Mouse (Mus musculus) liver, embryonic 12.5 days (tissue): ENCODE results near the gene Bhlha9. TPM values are rescaled to one million over a fixed set of nuclear protein-coding genes. Genes with fewer than 3 reads are reported as not detected.
"Not testable (repeated sequence)": the region's sequence is repeated elsewhere in the genome, so short reads cannot be mapped to it uniquely, and the experiment has no call there.

Source experiments
- ATAC-seq: fragments of 200-750 bp; cut with Nextera tagmentation; 2 replicates; pipeline ENCODE4 v1.8.0; 2017; ENCODE audit warnings: moderate number of reproducible peaks, mild to moderate bottlenecking, moderate library complexity
- H3K27ac ChIP-seq: fragments of 300-500 bp; sonication (generic); 2 replicates; pipeline ENCODE4 v1.5.1; 2016; ENCODE audit warnings: mild to moderate bottlenecking
- H3K27me3 ChIP-seq: fragments of 300-500 bp; sonication (generic); replicated peaks from 2 replicates; pipeline ENCODE4 v1.6.1; 2016; ENCODE audit warnings: mild to moderate bottlenecking, moderate library complexity
- H3K36me3 ChIP-seq: fragments of 300-500 bp; sonication (generic); 2 replicates; pipeline ENCODE4 v1.6.1; 2016; ENCODE audit warnings: mild to moderate bottlenecking, moderate library complexity
- H3K4me1 ChIP-seq: fragments of 300-500 bp; sonication (generic); 2 replicates; pipeline ENCODE4 v1.6.1; 2016
- H3K4me2 ChIP-seq: fragments of 300-500 bp; sonication (generic); 2 replicates; pipeline ENCODE4 v1.6.1; 2016; ENCODE audit warnings: mild to moderate bottlenecking, moderate library complexity
- H3K4me3 ChIP-seq: fragments of 300-500 bp; sonication (generic); 2 replicates; pipeline ENCODE4 v1.5.1; 2016; ENCODE audit warnings: mild to moderate bottlenecking, moderate library complexity
- H3K9ac ChIP-seq: fragments of 300-500 bp; sonication (generic); 2 replicates; pipeline ENCODE4 v1.6.1; 2016; ENCODE audit warnings: mild to moderate bottlenecking, moderate library complexity
- H3K9me3 ChIP-seq: fragments of 300-500 bp; sonication (generic); replicated peaks from 2 replicates; pipeline ENCODE4 v1.6.1; 2016; ENCODE audit warnings: mild to moderate bottlenecking, moderate library complexity
- WGBS: fragments of 180-500 bp; shearing (Covaris S2); methylation state at CpG from one replicate; pipeline ENCODE4 v1.1.7; 2016; ENCODE audit not compliant: insufficient replicate concordance; 5-methylcytosine and 5-hydroxymethylcytosine counted together
- polyA plus RNA-seq: library from polyadenylated mRNA; unstranded; fragments of >200 nt; fragmentation: Nextera tagmentation; extraction: Ambion mirVana; gene quantifications from 2 replicates; pipeline ENCODE4 v1.2.1, GENCODE M21; 2016

Bhlha9 gene
- polyA plus RNA-seq, 1 experiment from 2014 or later: not detected

- Histone ChIP-seq H3K9ac (no peak overlapping the region), H3K27ac (no peak overlapping the region), H3K4me1 (no peaks in the 10 kb centered on the region), H3K27me3 (peaks cover 98% of the 10 kb centered on the region), H3K4me2 (no peak overlapping the region), H3K36me3 (no peaks in the 10 kb centered on the region), H3K9me3 (no peaks in the 10 kb centered on the region), H3K4me3 (no peak overlapping the region)
- 19% methylated on average over 4 of the region's 4 CpGs for WGBS
- no peak for ATAC-seq
These were observed 4.5 kb upstream of the Bhlha9 start for GRCm38 (mm10) chr11:76667807-76668206.

GRCm38 (mm10) chr11:76672561-76673384, 503 bp downstream of the Bhlha9 start:
- no peak for ATAC-seq
- Histone ChIP-seq H3K27me3 (peaks cover 84% of the 10 kb centered on the region), H3K9ac (no peak overlapping the region), H3K9me3 (no peaks in the 10 kb centered on the region), H3K4me2 (peak overlapping the region; percentile 37), H3K4me3 (peak overlapping the region; percentile 17; the same call in 1 of the 2 replicates), H3K27ac (no peak overlapping the region), H3K36me3 (no peaks in the 10 kb centered on the region), H3K4me1 (no peaks in the 10 kb centered on the region)
- 5% methylated on average over 64 of the region's 64 CpGs for WGBS

GRCm38 (mm10) chr11:76674199-76674598, 1.9 kb downstream of the Bhlha9 start:
- WGBS: 37% methylated on average over 8 of the region's 8 CpGs
- no peaks in the 10 kb centered on the region for H3K9me3 ChIP-seq
- ATAC-seq: no peak
- H3K4me3 ChIP-seq: no peak overlapping the region
- H3K27me3 ChIP-seq: peaks cover 82% of the 10 kb centered on the region
- H3K36me3 ChIP-seq: no peaks in the 10 kb centered on the region
- H3K4me2 ChIP-seq: no peak overlapping the region
- H3K9ac ChIP-seq: no peak overlapping the region
- no peak overlapping the region for H3K27ac ChIP-seq
- no peaks in the 10 kb centered on the region for H3K4me1 ChIP-seq

GRCm38 (mm10) chr11:76674704-76675103, 2.4 kb downstream of the Bhlha9 start:
- Histone ChIP-seq H3K4me2 (no peak overlapping the region), H3K4me1 (no peaks in the 10 kb centered on the region), H3K27me3 (peaks cover 80% of the 10 kb centered on the region), H3K9me3 (no peaks in the 10 kb centered on the region), H3K9ac (no peak overlapping the region), H3K36me3 (no peaks in the 10 kb centered on the region), H3K4me3 (no peak overlapping the region), H3K27ac (no peak overlapping the region)
- 28% methylated on average over 4 of the region's 4 CpGs for WGBS
- no peak for ATAC-seq

- H3K9ac ChIP-seq, H3K27ac ChIP-seq, ATAC-seq, H3K4me2 ChIP-seq, H3K36me3 ChIP-seq, H3K9me3 ChIP-seq, H3K4me3 ChIP-seq, H3K4me1 ChIP-seq: not testable (repeated sequence)
- 38% methylated on average over 7 of the region's 8 CpGs for WGBS
- H3K27me3 ChIP-seq: peaks cover 53% of the 10 kb centered on the region
These were observed 7.2 kb downstream of the Bhlha9 start, which contains the start of gene Trarg1 for GRCm38 (mm10) chr11:76679508-76679907. Gene Trarg1, plus strand, starts transcription at chr11:76679808.

GRCm38 (mm10) chr11:76685604-76686003, 13.3 kb downstream of the Bhlha9 start:
- Histone ChIP-seq H3K9me3 (no peaks in the 10 kb centered on the region), H3K4me3 (no peak overlapping the region), H3K27me3 (peaks cover 26% of the 10 kb centered on the region; the same call in 1 of the 2 replicates), H3K4me2 (no peak overlapping the region), H3K27ac (no peak overlapping the region), H3K4me1 (no peaks in the 10 kb centered on the region), H3K9ac (no peak overlapping the region), H3K36me3 (no peaks in the 10 kb centered on the region)
- no peak for ATAC-seq
- 45% methylated on average over 2 of the region's 2 CpGs for WGBS

- no peak overlapping the region for H3K4me3 ChIP-seq
- no peaks in the 10 kb centered on the region for H3K9me3 ChIP-seq
- no peaks in the 10 kb centered on the region for H3K4me1 ChIP-seq
- no peaks in the 10 kb centered on the region for H3K36me3 ChIP-seq
- WGBS: 61% methylated on average over 3 of the region's 3 CpGs
- H3K4me2 ChIP-seq: no peak overlapping the region
- no peak overlapping the region for H3K9ac ChIP-seq
- ATAC-seq: no peak
- H3K27me3 ChIP-seq: peaks cover 3% of the 10 kb centered on the region; the same call in 1 of the 2 replicates
- no peak overlapping the region for H3K27ac ChIP-seq
These were observed 19.8 kb downstream of the Bhlha9 start for GRCm38 (mm10) chr11:76692096-76692495.

GRCm38 (mm10) chr11:76695810-76696209, 23.5 kb downstream of the Bhlha9 start:
- no peaks in the 10 kb centered on the region for H3K4me1 ChIP-seq
- no peaks in the 10 kb centered on the region for H3K9me3 ChIP-seq
- H3K27ac ChIP-seq: no peak overlapping the region
- no peak overlapping the region for H3K9ac ChIP-seq
- H3K4me3 ChIP-seq: no peak overlapping the region
- no peak for ATAC-seq
- peaks cover 21% of the 10 kb centered on the region; the same call in 1 of the 2 replicates for H3K27me3 ChIP-seq
- no peak overlapping the region for H3K4me2 ChIP-seq
- H3K36me3 ChIP-seq: no peaks in the 10 kb centered on the region
- 42% methylated on average over 6 of the region's 6 CpGs for WGBS

GRCm38 (mm10) chr11:76699626-76700025, 27.4 kb downstream of the Bhlha9 start:
- 38% methylated on average over 6 of the region's 9 CpGs for WGBS
- Histone ChIP-seq H3K36me3 (no peaks in the 10 kb centered on the region), H3K27me3 (peaks cover 26% of the 10 kb centered on the region; the same call in 1 of the 2 replicates), H3K4me1 (no peaks in the 10 kb centered on the region), H3K9me3 (no peaks in the 10 kb centered on the region), H3K4me2 (peak overlapping the region; percentile 29; the same call in 1 of the 2 replicates), H3K9ac (no peak overlapping the region), H3K27ac (no peak overlapping the region), H3K4me3 (no peak overlapping the region)
- ATAC-seq: no peak

GRCm38 (mm10) chr11:76707656-76708055, 35.4 kb downstream of the Bhlha9 start:
- Histone ChIP-seq H3K27ac (no peak overlapping the region), H3K36me3 (no peaks in the 10 kb centered on the region), H3K27me3 (0 out of 2 replicates have a peak, but pooled peaks cover 14% of the 10 kb centered on the region), H3K9me3 (no peaks in the 10 kb centered on the region; the same call in 1 of the 2 replicates), H3K4me2 (no peak overlapping the region), H3K4me1 (no peaks in the 10 kb centered on the region), H3K4me3 (no peak overlapping the region), H3K9ac (no peak overlapping the region)
- WGBS: 63% methylated on average over 3 of the region's 3 CpGs
- no peak for ATAC-seq

GRCm38 (mm10) chr11:76708066-76708465, 35.8 kb downstream of the Bhlha9 start:
- Histone ChIP-seq H3K4me3 (no peak overlapping the region), H3K4me2 (no peak overlapping the region), H3K4me1 (no peaks in the 10 kb centered on the region), H3K27ac (no peak overlapping the region), H3K36me3 (no peaks in the 10 kb centered on the region), H3K27me3 (0 out of 2 replicates have a peak, but pooled peaks cover 11% of the 10 kb centered on the region), H3K9me3 (no peaks in the 10 kb centered on the region; the same call in 1 of the 2 replicates), H3K9ac (no peak overlapping the region)
- 57% methylated on average over 1 of the region's 1 CpGs for WGBS
- ATAC-seq: no peak

GRCm38 (mm10) chr11:76708881-76709280, 36.6 kb downstream of the Bhlha9 start:
- no peak for ATAC-seq
- 37% methylated on average over 1 of the region's 1 CpGs for WGBS

More at GRCm38 (mm10) chr11:76708881-76709280, 36.6 kb downstream of the Bhlha9 start:
- Histone ChIP-seq H3K4me2 (no peak overlapping the region), H3K9ac (no peak overlapping the region), H3K4me1 (no peaks in the 10 kb centered on the region), H3K9me3 (no peaks in the 10 kb centered on the region; the same call in 1 of the 2 replicates), H3K27ac (no peak overlapping the region), H3K27me3 (peaks cover 8% of the 10 kb centered on the region; the same call in 1 of the 2 replicates), H3K4me3 (no peak overlapping the region), H3K36me3 (no peaks in the 10 kb centered on the region)
